Mouse (Mus musculus): ENCODE results near the gene Nsmce1.

DNA sequence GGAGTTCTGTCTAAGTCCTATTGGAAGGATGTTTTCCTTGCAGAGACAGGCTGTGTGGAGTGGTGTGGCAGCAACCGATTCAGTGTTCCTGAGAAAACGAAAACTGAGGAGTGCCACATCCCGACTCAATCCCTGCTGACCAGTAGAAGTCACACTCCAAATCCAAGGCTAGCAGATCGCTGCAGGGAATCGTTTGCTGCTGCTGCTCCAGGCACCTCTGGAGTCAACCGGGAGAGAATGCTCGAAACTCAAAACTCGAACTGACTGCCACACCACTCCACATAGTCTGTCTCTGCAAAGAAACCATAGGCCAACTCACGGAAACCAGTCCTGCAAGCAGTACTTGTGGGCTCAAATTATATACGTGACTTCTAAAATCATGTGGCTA, 47.3 kb downstream of the Nsmce1 start:
- TF ChIP-seq CTCF (IDR thresholded peaks at IDR 0.05; ENCODE audit: insufficient read depth, low read depth, low read length) (no peak), POLR2A (IDR thresholded peaks at IDR 0.05; ENCODE audit: insufficient read depth, low read depth, low read length) (no peak)

Data from olfactory bulb, adult 2 months (tissue).